Mouse (Mus musculus): ENCODE data around the gene Vmn1r130.
"Not testable (repeated sequence)": the region's sequence is repeated elsewhere in the genome, so short reads cannot be mapped to it uniquely, and the experiment has no call there.

Vmn1r130 gene

DNA sequence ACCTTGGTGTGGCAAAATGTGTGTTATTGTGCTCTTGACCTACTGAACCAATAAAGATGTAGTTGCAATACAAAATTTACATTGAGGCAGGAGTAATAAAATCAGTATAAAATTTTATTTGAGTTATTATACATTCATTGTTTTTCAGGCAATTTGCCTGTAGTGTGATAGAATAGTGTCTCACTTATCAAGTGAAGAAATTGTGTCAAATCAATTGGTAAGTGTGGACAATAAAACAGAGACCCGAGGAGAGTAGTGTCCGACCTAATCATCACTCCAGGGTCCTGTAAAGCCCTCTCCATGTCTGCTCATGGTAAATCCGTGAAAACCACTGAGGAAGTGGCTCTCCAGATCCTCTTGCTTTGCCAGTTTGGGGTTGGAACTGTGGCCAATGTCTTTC lies at the start of gene Vmn1r130:
TSS of gene Vmn1r130 (plus strand) at position 301 of the 400 bp plus-strand sequence.
- not testable (repeated sequence) for DNase-seq

DNA sequence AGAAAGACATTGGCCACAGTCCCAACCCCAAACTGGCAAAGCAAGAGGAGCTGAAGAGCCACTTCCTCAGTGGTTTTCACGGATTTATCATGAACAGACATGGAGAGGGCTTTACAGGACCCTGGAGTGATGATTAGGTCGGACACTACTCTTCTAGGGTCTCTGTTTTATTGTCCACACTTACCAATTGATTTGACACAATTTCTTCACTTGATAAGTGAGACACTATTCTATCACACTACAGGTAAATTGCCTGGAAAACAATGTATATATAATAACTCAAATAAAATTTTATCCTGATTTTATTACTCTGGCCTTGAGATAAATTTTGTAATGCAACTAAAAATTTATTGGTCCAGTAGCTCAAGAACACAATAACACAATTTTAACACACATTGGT lies 34.4 kb downstream of the Vmn1r130 start, which contains the start of gene Vmn1r131:
TSS of gene Vmn1r131 (minus strand) at position 101 of the 400 bp plus-strand sequence.
- not testable (repeated sequence) for DNase-seq
